Mouse (Mus musculus) liver, postnatal 0 days (tissue): ENCODE data around the gene Vars. TPM values are rescaled to one million over a fixed set of nuclear protein-coding genes. Genes with fewer than 3 reads are reported as not detected.
A peak's percentile ranks its signal among the peaks of the same experiment; 100 is the strongest.
"Not testable (repeated sequence)": the region's sequence is repeated elsewhere in the genome, so short reads cannot be mapped to it uniquely, and the experiment has no call there.

ENCODE experiments used
- ATAC-seq: fragments of 200-750 bp; cut with Nextera tagmentation; 2 replicates; pipeline ENCODE4 v1.8.0; 2017; ENCODE audit warnings: mild to moderate bottlenecking, moderate library complexity
- DNase-seq: peaks from one replicate; pipeline ENCODE4 v3.0.0-alpha.2; 2016
- H3K27ac ChIP-seq: fragments of 300-500 bp; sonication (generic); 2 replicates; pipeline ENCODE4 v1.5.1; 2014; ENCODE audit warnings: antibody characterized with exemption, moderate library complexity, mild to moderate bottlenecking, low read depth
- H3K27me3 ChIP-seq: fragments of 300-500 bp; sonication (generic); 2 replicates; pipeline ENCODE4 v1.6.1; 2014; ENCODE audit warnings: low read length, control low read depth, mixed read lengths; ENCODE audit not compliant: insufficient read depth
- H3K36me3 ChIP-seq: fragments of 300-500 bp; sonication (generic); replicated peaks from 2 replicates; pipeline ENCODE4 v1.6.1; 2014; ENCODE audit warnings: mild to moderate bottlenecking, control low read depth, low read length, moderate library complexity, mixed read lengths; ENCODE audit not compliant: insufficient read depth
- H3K4me1 ChIP-seq: fragments of 300-500 bp; sonication (generic); 2 replicates; pipeline ENCODE4 v1.6.1; 2014; ENCODE audit warnings: antibody characterized with exemption, mild to moderate bottlenecking, control low read depth; ENCODE audit not compliant: insufficient read depth
- H3K4me2 ChIP-seq: fragments of 300-500 bp; sonication (generic); 2 replicates; pipeline ENCODE4 v1.6.1; 2014; ENCODE audit warnings: low read depth, mild to moderate bottlenecking, low read length, moderate library complexity, mixed read lengths
- H3K4me3 ChIP-seq: fragments of 300-500 bp; sonication (generic); 2 replicates; pipeline ENCODE4 v1.5.1; 2014; ENCODE audit warnings: low read depth, low read length
- H3K9ac ChIP-seq: fragments of 300-500 bp; sonication (generic); replicated peaks from 2 replicates; pipeline ENCODE4 v1.6.1; 2014; ENCODE audit warnings: mild to moderate bottlenecking, moderate library complexity
- H3K9me3 ChIP-seq: fragments of 300-500 bp; sonication (generic); 2 replicates; pipeline ENCODE4 v1.6.1; 2016; ENCODE audit warnings: mild to moderate bottlenecking, control low read depth, low read length, mixed read lengths
- CTCF ChIP-seq: sonication (generic); IDR thresholded peaks from 2 replicates; pipeline ENCODE4 v1.5.1; 2016; ENCODE audit warnings: antibody characterized with exemption, low read depth
- EP300 ChIP-seq: IDR thresholded peaks from 2 replicates; pipeline ENCODE4 v1.6.1; 2016; ENCODE audit warnings: antibody characterized with exemption, low read depth, mild to moderate bottlenecking
- WGBS: fragments of 180-500 bp; shearing (Covaris S2); extraction: QIAGEN DNeasy Blood & Tissue Kit; methylation state at CpG from one replicate; pipeline ENCODE4 v1.1.7; 2014; ENCODE audit not compliant: insufficient replicate concordance; 5-methylcytosine and 5-hydroxymethylcytosine counted together
- polyA plus RNA-seq: library from polyadenylated mRNA; unstranded; fragments of >200 nt; fragmentation: Nextera tagmentation; extraction: Ambion mirVana; gene quantifications from 2 replicates; pipeline ENCODE4 v1.2.1, GENCODE M21; 2015

The Vars gene
- polyA plus RNA-seq, 1 experiment from 2014 or later: 43.8 TPM

- Histone ChIP-seq H3K4me3 (peak within 1 kb of the TSS; percentile 71), H3K27ac (peak within 1 kb of the TSS; percentile 91), H3K9ac (peak within 1 kb of the TSS; percentile 80), H3K27me3 (no peaks in the 10 kb centered on the region), H3K9me3 (no peaks in the 10 kb centered on the region), H3K4me1 (peaks cover 15% of the 10 kb centered on the region), H3K4me2 (peak within 1 kb of the TSS; percentile 81), H3K36me3 (peaks cover 14% of the 10 kb centered on the region)
- TF ChIP-seq CTCF (peak; percentile 20; the same call in 1 of the 2 replicates), EP300 (no peak)
- DNase-seq: peak; percentile 92
- peak; percentile 92 for ATAC-seq
- under 1% methylated on average over 52 of the region's 58 CpGs for WGBS
These were observed 19.1 kb upstream of the Vars start, which contains the start of gene Lsm2 for GRCm38 (mm10) chr17:34981690-34982180. Gene Lsm2, plus strand, starts transcription at chr17:34981862.

GRCm38 (mm10) chr17:34982328-34982727, 18.5 kb upstream of the Vars start:
- no peak for DNase-seq
- Histone ChIP-seq H3K9ac (peak overlapping the region; percentile 80), H3K36me3 (peaks cover 14% of the 10 kb centered on the region), H3K27ac (peak overlapping the region; percentile 91), H3K27me3 (no peaks in the 10 kb centered on the region), H3K4me2 (peak overlapping the region; percentile 81), H3K4me3 (peak overlapping the region; percentile 71), H3K9me3 (no peaks in the 10 kb centered on the region), H3K4me1 (peaks cover 15% of the 10 kb centered on the region)
- WGBS: under 1% methylated on average over 15 of the region's 15 CpGs
- ATAC-seq: peak; percentile 16
- no peak for TF ChIP-seq CTCF
- TF ChIP-seq EP300: no peak

- TF ChIP-seq EP300 (no peak), CTCF (peak; percentile 83)
- Histone ChIP-seq H3K9me3 (no peaks in the 10 kb centered on the region), H3K27ac (no peak overlapping the region), H3K4me2 (no peak overlapping the region), H3K4me1 (peaks cover 15% of the 10 kb centered on the region), H3K9ac (no peak overlapping the region), H3K4me3 (no peak overlapping the region), H3K36me3 (peaks cover 17% of the 10 kb centered on the region), H3K27me3 (no peaks in the 10 kb centered on the region)
- 73% methylated on average over 2 of the region's 2 CpGs for WGBS
- ATAC-seq (no peak), DNase-seq (no peak)
These were observed 16.6 kb upstream of the Vars start for GRCm38 (mm10) chr17:34984218-34984617.

- Histone ChIP-seq H3K27ac (no peak overlapping the region), H3K4me3 (no peak overlapping the region), H3K27me3 (no peaks in the 10 kb centered on the region), H3K9me3 (no peaks in the 10 kb centered on the region), H3K36me3 (peaks cover 30% of the 10 kb centered on the region), H3K9ac (no peak overlapping the region), H3K4me2 (no peak overlapping the region), H3K4me1 (peaks cover 27% of the 10 kb centered on the region)
- no peak for ATAC-seq
- no peak for DNase-seq
- TF ChIP-seq EP300 (no peak), CTCF (no peak)
These were observed 6.0 kb upstream of the Vars start for GRCm38 (mm10) chr17:34994751-34995150.

GRCm38 (mm10) chr17:34995192-34995591, 5.6 kb upstream of the Vars start:
- DNase-seq, H3K27ac ChIP-seq, H3K9me3 ChIP-seq, H3K4me3 ChIP-seq, ATAC-seq, H3K27me3 ChIP-seq, H3K9ac ChIP-seq, H3K4me2 ChIP-seq: not testable (repeated sequence)
- Histone ChIP-seq H3K36me3 (peaks cover 28% of the 10 kb centered on the region), H3K4me1 (peaks cover 30% of the 10 kb centered on the region)
- WGBS: 74% methylated on average over 4 of the region's 4 CpGs

- H3K9ac ChIP-seq: 0 out of 2 replicates have a peak overlapping the region, but pooled peaks have one; percentile 22
- H3K27ac ChIP-seq, H3K4me3 ChIP-seq, H3K9me3 ChIP-seq, ATAC-seq, H3K27me3 ChIP-seq: not testable (repeated sequence)
- peaks cover 21% of the 10 kb centered on the region for H3K36me3 ChIP-seq
- WGBS: 82% methylated on average over 4 of the region's 4 CpGs
- H3K4me2 ChIP-seq: peak overlapping the region; percentile 34; the same call in 1 of the 2 replicates
- H3K4me1 ChIP-seq: peaks cover 30% of the 10 kb centered on the region
- DNase-seq: peak; percentile 23
These were observed 4.9 kb upstream of the Vars start for GRCm38 (mm10) chr17:34995927-34996326.
